Mouse (Mus musculus) intestine, postnatal 0 days (tissue): ENCODE results near the gene Plekhd1. TPM values are rescaled to one million over a fixed set of nuclear protein-coding genes. Genes with fewer than 3 reads are reported as not detected.

Experiments
- ATAC-seq: fragments of 200-750 bp; cut with Nextera tagmentation; 2 replicates; pipeline ENCODE4 v1.8.0; 2017; ENCODE audit warnings: mild to moderate bottlenecking, moderate TSS enrichment, moderate library complexity
- H3K27ac ChIP-seq: fragments of 300-500 bp; sonication (generic); 2 replicates; pipeline ENCODE4 v1.5.1; 2014; ENCODE audit warnings: mild to moderate bottlenecking, low read depth, low read length, moderate library complexity
- H3K27me3 ChIP-seq: fragments of 300-500 bp; sonication (generic); replicated peaks from 2 replicates; pipeline ENCODE4 v1.6.1; 2014; ENCODE audit warnings: low read length, mixed read lengths; ENCODE audit not compliant: control insufficient read depth, insufficient read depth
- H3K36me3 ChIP-seq: fragments of 300-500 bp; sonication (generic); 2 replicates; pipeline ENCODE4 v1.6.1; 2014; ENCODE audit warnings: mild to moderate bottlenecking, moderate library complexity; ENCODE audit not compliant: control insufficient read depth, insufficient read depth
- H3K4me1 ChIP-seq: fragments of 300-500 bp; sonication (generic); replicated peaks from 2 replicates; pipeline ENCODE4 v1.6.1; 2014; ENCODE audit warnings: antibody characterized with exemption, low read length, mixed read lengths; ENCODE audit not compliant: control insufficient read depth, insufficient read depth
- H3K4me2 ChIP-seq: fragments of 300-500 bp; sonication (generic); replicated peaks from 2 replicates; pipeline ENCODE4 v1.6.1; 2014; ENCODE audit warnings: low read depth, mild to moderate bottlenecking, moderate library complexity
- H3K4me3 ChIP-seq: fragments of 300-500 bp; sonication (generic); 2 replicates; pipeline ENCODE4 v1.5.1; 2014; ENCODE audit warnings: low read depth, low read length
- H3K9ac ChIP-seq: fragments of 300-500 bp; sonication (generic); 2 replicates; pipeline ENCODE4 v1.6.1; 2014; ENCODE audit warnings: mild to moderate bottlenecking, low read depth, low read length
- H3K9me3 ChIP-seq: fragments of 300-500 bp; sonication (generic); 2 replicates; pipeline ENCODE4 v1.6.1; 2016; ENCODE audit warnings: mixed run types; ENCODE audit not compliant: control insufficient read depth
- CTCF ChIP-seq: sonication (generic); IDR thresholded peaks from 2 replicates; pipeline ENCODE4 v1.5.1; 2016; ENCODE audit warnings: low read depth, mild to moderate bottlenecking, control low read depth, antibody characterized with exemption, moderate library complexity
- WGBS: fragments of 180-500 bp; shearing (Covaris S2); extraction: QIAGEN DNeasy Blood & Tissue Kit; methylation state at CpG from one replicate; pipeline ENCODE4 v1.1.7; 2014; 5-methylcytosine and 5-hydroxymethylcytosine counted together
- polyA plus RNA-seq: library from polyadenylated mRNA; unstranded; fragments of >200 nt; fragmentation: Nextera tagmentation; extraction: Ambion mirVana; gene quantifications from 2 replicates; pipeline ENCODE4 v1.2.1, GENCODE M21; 2015

Gene Plekhd1
- polyA plus RNA-seq, 1 experiment from 2014 or later = 1.5 TPM

GRCm38 (mm10) chr12:80751556-80751955 is 59.2 kb downstream of the Plekhd1 start:
- H3K27ac ChIP-seq = no peak overlapping the region
- no peaks in the 10 kb centered on the region for H3K36me3 ChIP-seq
- H3K9me3 ChIP-seq = no peaks in the 10 kb centered on the region
- no peak overlapping the region for H3K4me3 ChIP-seq
- H3K27me3 ChIP-seq = peaks cover 15% of the 10 kb centered on the region
- no peaks in the 10 kb centered on the region for H3K4me1 ChIP-seq
- H3K9ac ChIP-seq = no peak overlapping the region
- no peak for TF ChIP-seq CTCF
- no peak overlapping the region for H3K4me2 ChIP-seq
- ATAC-seq = no peak
- 93% methylated on average over 6 of the region's 6 CpGs for WGBS

DNA sequence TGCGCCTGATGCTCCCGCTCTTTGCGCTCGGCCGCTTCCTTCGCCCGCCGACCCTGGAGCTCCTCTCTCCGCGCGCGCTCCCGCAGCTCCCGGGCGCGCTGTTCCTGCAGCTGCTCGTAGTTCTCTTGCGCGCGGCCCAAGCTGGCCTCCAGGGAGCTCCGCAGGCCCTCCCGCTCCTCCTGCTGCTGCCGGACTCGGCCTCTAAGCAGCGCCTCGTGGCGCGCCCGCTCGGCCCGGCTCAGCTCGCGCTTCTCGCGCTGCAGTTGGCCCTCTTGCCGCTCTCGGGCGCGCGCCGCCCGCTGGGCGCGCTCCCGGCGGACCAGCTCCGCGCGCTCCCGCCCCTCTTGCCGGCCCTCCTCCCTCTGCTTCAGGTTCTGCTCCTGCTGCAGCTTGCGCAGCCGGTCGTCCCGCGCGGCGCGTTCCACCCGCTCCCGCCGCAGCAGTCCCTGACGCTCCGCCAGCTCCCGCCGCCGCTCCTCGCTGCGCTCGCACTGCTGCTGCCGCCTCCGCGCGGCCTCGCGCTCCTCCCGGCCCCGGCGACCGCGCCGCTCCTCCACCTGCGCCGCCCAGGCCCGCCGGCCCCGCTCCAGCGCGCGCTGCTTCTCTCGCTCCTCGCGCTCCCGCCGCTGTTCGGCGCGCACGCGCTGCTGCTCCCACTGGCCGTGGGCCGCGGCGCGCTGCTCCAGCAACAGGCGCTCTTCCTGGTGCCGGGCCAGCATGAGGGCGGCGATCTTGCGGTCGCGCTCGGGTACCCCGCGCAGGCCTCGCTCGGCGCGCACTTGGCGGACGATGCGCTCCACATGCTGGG is 65.6 kb downstream of the Plekhd1 start:
- no peak for TF ChIP-seq CTCF
- no peaks in the 10 kb centered on the region for H3K36me3 ChIP-seq
- no peak overlapping the region for H3K27ac ChIP-seq
- peak overlapping the region; percentile 96 for H3K4me2 ChIP-seq
- no peaks in the 10 kb centered on the region for H3K9me3 ChIP-seq
- peaks cover 54% of the 10 kb centered on the region for H3K27me3 ChIP-seq
- WGBS = under 1% methylated on average over 102 of the region's 122 CpGs
- H3K4me3 ChIP-seq = peak overlapping the region; percentile 56
- no peak overlapping the region; the same call in 1 of the 2 replicates for H3K9ac ChIP-seq
- peaks cover 6% of the 10 kb centered on the region for H3K4me1 ChIP-seq
- ATAC-seq = peak; percentile 78

GRCm38 (mm10) chr12:80758559-80759386 is 66.4 kb downstream of the Plekhd1 start:
- Histone ChIP-seq H3K9me3 (no peaks in the 10 kb centered on the region), H3K9ac (no peak overlapping the region), H3K4me3 (peak overlapping the region; percentile 56), H3K4me2 (peak overlapping the region; percentile 96), H3K4me1 (peaks cover 6% of the 10 kb centered on the region), H3K27ac (no peak overlapping the region), H3K36me3 (no peaks in the 10 kb centered on the region), H3K27me3 (peaks cover 54% of the 10 kb centered on the region)
- ATAC-seq = peak; percentile 11
- WGBS = 1% methylated on average over 90 of the region's 92 CpGs
- TF ChIP-seq CTCF = no peak

GRCm38 (mm10) chr12:80759387-80759712 is 67.0 kb downstream of the Plekhd1 start:
- H3K4me3 ChIP-seq = peak overlapping the region; percentile 56
- H3K9ac ChIP-seq = no peak overlapping the region
- ATAC-seq = no peak
- no peaks in the 10 kb centered on the region for H3K9me3 ChIP-seq
- no peak for TF ChIP-seq CTCF
- peak overlapping the region; percentile 96 for H3K4me2 ChIP-seq
- no peak overlapping the region for H3K27ac ChIP-seq
- H3K36me3 ChIP-seq = no peaks in the 10 kb centered on the region
- H3K4me1 ChIP-seq = peaks cover 6% of the 10 kb centered on the region
- H3K27me3 ChIP-seq = peaks cover 54% of the 10 kb centered on the region
- 14% methylated on average over 13 of the region's 13 CpGs for WGBS

DNA sequence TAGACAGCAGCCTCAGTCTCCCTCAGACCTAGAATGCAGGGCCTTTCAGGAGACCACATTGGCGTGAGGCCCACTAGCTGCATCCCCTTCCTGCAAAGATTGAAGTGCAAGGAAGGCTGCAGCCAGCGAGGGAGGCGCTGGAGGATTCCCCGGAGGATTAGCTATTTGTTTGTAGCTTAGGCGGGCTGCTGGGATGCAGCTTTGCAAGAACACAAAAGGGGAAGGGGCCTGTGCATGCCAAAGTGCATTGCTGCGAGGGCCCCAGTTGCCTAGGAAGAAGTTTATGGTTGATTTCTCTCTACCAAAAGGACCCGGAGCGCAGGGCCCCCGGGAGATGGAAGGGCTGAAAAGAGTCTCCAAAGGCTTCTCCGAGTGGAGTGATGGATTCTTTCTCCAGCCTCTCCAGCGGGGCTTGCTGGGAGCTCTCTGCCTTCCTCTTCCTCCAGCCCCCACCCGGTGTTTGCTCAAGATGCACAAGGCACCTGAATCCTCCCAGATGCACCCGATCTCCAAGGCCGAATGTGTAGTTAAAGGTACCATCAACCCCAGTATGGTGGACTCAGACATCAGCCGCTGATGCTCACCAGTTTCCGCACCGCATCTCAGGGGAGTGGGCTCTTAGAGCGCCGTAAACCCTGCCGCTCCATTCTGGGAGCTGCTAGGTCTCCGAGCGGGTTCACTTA is 67.5 kb downstream of the Plekhd1 start:
- Histone ChIP-seq H3K4me1 (peaks cover 6% of the 10 kb centered on the region), H3K4me3 (peak overlapping the region; percentile 56), H3K9me3 (no peaks in the 10 kb centered on the region), H3K9ac (no peak overlapping the region), H3K27ac (no peak overlapping the region), H3K27me3 (peaks cover 54% of the 10 kb centered on the region), H3K36me3 (no peaks in the 10 kb centered on the region), H3K4me2 (peak overlapping the region; percentile 96)
- 9% methylated on average over 22 of the region's 22 CpGs for WGBS
- no peak for TF ChIP-seq CTCF
- ATAC-seq = no peak

DNA sequence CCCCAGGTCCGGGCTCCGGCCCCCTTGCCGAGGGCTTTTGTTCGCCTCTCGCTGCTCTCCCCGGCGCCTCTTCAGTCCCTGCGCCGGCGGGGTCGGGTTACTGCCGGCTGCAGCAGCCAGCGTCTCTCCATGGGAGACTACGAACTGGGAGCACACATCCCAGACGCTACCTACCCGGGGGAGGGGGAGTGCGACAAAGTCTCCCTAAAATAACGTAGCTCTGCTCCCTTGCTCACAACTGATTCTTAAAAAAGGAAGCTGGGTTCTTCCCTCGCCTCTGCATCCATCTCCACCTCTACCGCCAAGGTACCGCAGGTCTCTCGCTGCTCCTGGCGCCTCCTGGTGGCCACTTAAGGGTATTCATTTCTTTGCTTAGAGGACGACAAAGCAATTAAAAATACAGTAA is 68.0 kb downstream of the Plekhd1 start, which contains the start of gene Ccdc177:
Ccdc177 (minus strand) TSS at position 292 of the 406 bp plus-strand sequence.
- no peak for ATAC-seq
- WGBS = under 1% methylated on average over 24 of the region's 24 CpGs
- Histone ChIP-seq H3K36me3 (no peaks in the 10 kb centered on the region), H3K9ac (no peak within 1 kb of the TSS), H3K9me3 (no peaks in the 10 kb centered on the region), H3K27me3 (peaks cover 54% of the 10 kb centered on the region), H3K4me2 (peak within 1 kb of the TSS; percentile 96), H3K4me3 (peak within 1 kb of the TSS; percentile 56), H3K27ac (no peak within 1 kb of the TSS), H3K4me1 (peaks cover 6% of the 10 kb centered on the region)
- TF ChIP-seq CTCF = peak; percentile 93
